Mouse (Mus musculus) induced T-regulatory cell, adult 2 months (primary cell): Measurements from ENCODE around the gene Fam89b.

Experiments used
- DNase-seq: peaks from one replicate; pipeline ENCODE4 v3.0.0-alpha.2; 2012; ENCODE audit warnings: low read depth

Gene Fam89b

DNA sequence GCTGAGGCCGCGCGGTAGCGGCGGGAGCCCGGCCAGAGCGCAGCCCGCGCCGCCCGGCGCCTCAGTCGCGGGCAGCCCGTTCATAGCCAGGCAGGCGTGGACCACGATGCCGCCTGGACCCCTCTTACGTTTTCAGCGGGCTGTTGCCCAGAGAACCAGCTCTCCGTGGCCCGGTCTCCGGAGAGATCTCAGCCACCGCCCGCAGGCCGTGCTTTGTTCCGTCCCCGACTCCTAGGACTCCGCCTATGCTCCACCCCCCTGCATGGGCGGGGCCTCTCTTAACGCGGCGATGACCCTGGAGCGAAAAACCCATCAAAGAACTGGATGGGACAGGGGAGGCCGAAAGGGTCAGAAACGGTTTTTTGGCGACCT, at the start of gene Fam89b:
Gene Fam89b (minus strand): TSS at position 210 of the 372 bp plus-strand sequence.
- peak; percentile 93 for DNase-seq

DNA sequence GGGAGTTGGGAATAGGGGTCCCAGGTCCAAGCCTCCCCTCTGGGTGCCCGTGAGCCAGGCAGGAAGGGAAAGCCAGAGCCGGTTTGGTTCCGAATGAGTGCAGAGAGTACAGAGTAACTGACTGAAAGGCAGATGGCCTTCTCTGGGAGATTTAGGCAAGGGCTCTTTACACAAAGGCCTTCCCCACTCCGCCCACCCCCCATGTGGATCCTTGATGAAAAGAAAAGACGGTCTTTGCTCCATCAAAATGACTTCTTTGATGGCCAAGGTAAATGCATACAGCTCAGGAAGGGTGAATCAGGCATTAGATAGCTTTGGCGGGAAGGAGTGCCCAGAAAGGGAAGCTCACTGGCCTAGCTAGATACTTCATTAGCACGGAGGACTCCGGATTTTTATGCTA, 48.9 kb upstream of the Fam89b start:
- no peak for DNase-seq

DNA sequence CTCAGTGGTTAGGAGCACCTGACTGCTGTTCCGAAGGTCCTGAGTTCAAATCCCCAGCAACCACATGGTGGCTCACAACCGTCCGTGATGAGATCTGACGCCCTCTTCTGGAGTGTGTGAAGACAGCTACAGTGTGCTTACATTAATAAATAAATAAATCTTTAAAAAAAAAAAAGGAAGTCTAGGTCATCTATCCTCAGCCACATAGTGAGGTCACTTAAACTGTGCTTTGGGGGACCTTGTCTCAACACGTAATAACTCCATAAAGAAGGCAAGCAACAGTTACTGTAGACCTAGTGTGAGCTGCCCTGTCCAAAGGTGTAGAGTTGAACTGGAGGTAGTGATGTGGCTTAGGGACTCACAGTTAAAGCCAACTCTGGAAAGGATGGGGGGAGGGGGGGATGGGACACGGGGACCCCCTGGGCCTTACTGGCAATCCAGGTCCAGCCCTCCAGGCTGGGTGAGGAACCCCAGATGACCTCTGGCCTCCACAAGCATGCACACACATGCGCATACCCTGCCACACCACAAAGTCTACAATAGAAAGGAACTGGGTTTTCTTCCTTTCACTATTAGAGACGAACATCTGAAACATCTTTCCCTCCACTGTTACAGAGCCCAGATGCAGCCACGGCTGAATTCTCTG, 48.1 kb upstream of the Fam89b start:
- no peak for DNase-seq

DNA sequence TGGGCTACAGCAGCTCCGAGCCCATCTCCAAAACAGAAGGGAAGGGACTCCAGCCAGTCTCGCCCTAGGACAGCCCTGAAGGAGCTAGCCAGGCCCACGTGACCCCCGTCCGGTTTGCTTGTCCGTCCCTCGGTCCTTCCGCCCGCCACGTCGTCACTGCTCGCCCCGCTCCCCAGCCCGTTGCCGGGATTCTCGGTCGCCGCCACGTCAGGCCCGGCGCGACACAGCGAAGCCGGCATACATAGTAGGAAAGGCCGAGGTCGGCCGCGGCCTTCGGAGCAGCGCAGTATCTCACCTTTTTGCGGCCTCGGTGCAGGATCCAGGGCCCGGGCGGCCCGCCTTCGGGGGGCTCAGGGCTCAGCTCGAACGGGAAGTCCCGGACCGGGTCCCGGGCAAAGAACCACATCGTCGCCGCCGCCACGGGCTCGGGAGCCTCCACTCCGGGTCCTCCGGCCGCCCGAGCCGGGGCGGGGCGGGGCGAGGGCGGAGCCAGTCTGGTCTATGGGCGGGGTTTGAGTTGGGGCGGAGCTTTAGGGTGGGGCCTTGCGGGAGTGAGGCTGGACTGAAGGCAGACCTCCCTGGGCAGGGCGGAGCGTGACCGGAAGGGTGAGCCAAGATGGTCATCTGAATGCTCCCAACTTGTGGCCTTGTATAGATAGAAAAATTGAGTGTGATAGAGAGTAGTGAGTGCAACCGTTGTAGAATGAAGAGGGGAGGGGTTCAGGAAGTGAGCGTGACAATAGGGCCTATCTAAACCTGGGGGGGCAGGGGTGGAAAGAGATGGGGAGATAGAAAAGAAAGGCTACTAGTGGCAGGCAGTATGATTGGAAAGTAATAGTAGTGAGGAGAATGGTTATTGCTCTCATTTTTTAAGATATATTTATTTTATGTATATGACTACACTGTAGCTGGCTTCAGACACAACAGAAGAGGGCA, 41.7 kb upstream of the Fam89b start, which contains the start of gene Scyl1:
Gene Scyl1 (minus strand): TSS at position 495 of the 936 bp plus-strand sequence.
- DNase-seq = peak; percentile 93

DNA sequence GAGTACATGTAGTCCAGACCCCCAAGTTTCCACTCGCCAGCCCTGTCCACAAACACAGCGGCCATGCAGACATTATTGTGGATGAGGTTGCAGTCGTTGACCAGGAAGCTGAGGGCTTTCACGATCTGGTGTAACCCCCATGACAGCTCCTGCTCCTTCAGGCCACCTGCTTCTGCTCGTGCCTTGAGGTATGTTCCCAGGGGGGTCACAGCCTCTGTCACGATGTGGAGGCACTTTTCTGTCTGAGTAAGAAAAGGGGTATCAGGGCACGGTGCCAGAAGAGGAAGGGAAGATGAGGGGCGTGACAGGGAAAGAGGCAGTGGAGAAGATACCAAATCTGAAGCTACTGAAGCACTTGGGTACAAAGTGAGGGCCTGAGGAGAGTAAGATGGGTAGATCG, 40.9 kb upstream of the Fam89b start:
- no peak for DNase-seq

DNA sequence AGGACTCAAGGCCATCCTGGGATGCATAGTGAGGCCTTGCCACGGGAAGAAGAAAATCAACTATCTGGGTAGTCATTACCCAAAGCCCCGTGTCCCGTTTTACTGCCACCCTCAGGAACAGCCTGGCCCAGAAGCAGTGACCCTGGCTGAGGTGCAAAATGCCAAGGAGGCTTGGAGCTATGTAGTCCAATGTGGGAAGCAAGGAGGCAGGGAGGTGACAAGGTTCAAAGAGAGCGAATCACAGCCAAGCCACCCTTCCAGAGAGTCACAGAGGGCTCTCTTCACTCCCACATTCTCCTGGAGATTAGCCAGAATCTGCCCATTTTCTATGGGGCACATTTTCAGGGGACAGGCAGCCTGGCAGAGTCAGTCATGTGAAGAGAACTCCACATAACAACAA, 37.8 kb upstream of the Fam89b start:
- DNase-seq = no peak

DNA sequence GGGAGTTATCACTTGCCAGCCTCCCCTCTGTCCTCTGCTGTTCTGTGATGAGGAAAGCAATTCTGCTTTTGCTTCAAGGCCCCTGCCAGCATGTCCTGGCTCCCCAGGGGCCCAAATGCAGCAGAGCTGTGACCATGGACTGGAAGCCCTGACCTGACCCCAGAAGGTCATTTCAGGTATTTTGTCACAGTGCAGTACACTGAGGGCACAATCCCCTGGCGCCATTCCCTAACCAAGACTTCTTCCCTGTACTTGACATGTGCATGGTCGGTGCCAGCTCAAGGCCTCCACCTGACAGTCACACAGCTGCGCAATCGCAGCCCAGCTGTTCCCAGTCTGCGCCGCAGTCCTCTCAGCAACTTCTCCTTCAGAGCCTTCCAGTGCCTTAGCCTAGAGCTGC, 33.7 kb upstream of the Fam89b start:
- no peak for DNase-seq

DNA sequence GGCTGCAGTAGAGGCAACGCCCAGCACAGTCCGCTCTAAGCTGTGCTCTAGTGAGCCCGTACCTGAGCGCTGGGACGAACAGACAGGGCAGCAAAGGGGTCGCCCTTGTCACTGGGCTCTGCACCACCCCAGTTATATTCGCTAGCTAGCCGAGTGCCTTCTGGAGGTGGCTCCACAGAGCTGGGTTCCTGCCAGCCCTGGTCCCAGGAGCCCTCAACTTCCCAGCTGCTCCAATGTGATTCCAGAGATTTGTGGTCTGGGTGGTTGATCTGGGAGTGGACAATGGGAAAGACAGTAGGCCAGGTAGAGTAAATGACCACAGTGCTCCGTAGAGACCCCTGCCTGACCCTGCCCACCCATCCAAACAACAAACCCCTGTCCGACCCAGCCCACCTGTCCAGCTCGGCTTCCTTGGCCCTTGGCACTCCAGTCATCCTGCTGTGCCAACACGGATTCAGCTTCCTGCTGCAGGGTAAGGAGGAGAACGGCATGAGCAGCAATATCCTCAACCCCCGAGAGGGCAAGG, 29.5 kb upstream of the Fam89b start:
- no peak for DNase-seq

DNA sequence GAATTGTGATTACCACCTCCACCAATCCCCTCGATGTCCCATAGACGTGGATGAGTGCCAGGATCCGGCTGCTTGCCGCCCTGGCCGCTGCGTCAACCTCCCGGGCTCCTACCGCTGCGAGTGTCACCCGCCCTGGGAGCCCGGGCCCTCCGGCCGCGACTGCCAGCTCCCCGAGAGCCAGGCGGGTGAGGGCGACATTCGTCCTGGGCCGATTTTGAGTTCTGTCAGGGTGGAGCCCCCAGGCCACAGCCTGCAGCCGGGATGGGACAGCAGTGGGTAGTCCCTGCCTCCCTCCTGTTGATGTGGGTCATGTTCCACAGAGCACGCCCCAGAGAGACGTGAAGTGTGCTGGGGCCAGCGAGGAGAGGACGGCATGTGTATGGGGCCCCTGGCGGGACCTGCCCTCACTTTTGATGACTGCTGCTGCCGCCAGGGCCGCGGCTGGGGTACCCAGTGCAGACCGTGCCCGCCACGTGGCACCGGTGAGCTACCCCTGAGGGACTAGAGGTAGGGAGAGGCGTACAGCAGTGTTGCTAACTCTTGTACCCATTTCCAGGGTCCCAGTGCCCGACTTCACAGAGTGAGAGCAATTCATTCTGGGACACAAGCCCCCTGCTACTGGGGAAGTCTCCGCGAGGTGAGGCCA, 27.7 kb upstream of the Fam89b start:
- no peak for DNase-seq

DNA sequence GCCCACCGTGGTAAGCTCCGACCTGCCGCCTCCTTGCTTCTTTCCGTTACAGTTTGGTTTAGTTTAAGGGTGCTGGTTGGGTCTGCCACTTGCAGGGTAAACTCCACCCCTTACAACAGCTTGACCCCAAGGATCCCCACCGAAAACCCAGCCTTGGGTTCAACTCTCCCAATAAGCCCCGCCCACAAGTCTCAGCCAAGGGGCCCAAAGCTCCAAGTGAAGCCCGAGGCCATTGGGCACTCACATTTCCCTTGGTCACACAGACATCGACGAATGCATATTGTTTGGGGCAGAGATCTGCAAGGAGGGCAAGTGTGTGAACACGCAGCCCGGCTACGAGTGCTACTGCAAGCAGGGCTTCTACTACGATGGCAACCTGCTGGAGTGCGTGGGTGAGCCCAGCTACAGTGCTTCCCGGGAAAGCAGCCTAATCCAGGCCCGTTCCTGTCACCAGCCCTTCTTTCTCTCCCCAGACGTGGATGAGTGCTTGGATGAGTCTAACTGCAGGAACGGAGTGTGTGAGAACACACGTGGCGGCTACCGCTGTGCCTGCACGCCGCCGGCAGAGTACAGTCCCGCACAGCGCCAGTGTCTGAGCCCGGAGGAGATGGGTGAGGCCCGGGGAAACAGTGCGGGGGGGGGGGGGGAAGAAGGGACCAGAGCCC, 27.0 kb upstream of the Fam89b start:
- no peak for DNase-seq

DNA sequence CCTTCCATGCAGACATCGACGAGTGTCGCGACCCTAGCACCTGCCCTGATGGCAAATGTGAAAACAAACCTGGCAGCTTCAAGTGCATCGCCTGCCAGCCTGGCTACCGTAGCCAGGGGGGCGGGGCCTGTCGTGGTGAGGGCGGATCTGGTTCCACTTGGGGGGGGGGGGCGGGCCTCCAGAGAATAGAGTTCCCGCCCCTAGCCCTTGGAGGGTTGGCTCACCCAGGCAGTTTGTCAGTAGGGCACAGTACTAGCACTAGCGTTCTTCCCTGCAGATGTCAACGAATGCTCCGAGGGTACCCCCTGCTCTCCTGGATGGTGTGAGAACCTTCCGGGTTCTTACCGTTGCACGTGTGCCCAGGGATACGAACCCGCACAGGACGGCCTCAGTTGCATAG, 22.3 kb upstream of the Fam89b start:
- DNase-seq = peak; percentile 47

DNA sequence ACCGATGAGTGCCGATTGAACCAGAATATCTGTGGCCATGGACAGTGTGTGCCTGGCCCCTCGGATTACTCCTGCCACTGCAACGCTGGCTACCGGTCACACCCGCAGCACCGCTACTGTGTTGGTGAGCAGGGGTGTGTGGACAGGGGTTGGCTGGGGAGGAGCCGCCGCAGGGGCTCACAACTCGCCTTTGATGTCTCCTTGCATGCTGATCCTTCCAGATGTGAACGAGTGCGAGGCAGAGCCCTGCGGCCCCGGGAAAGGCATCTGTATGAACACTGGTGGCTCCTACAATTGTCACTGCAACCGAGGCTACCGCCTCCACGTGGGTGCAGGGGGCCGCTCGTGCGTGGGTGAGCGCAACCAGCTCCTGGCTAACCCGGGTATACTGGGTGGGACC, 21.5 kb upstream of the Fam89b start:
- no peak for DNase-seq

DNA sequence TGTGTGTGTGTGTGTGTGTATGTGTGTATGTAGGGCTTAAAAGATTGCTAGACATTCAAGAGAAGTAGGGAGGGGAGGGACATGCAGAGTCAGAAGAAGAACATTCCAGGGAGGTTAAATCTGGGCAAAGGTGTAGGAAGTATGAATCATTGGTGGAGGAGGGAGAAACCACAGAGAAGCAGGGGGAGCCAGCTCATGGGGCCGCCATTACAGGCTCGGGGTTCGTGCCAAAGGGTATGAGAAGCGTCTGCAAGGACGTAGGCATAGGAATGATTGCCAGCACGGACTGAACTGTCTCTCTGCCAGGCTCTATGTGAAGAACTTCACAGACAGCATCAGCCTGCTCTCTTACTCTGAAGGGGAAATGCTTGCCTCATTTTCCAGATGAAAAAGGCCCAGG, 20.0 kb upstream of the Fam89b start:
- no peak for DNase-seq

DNA sequence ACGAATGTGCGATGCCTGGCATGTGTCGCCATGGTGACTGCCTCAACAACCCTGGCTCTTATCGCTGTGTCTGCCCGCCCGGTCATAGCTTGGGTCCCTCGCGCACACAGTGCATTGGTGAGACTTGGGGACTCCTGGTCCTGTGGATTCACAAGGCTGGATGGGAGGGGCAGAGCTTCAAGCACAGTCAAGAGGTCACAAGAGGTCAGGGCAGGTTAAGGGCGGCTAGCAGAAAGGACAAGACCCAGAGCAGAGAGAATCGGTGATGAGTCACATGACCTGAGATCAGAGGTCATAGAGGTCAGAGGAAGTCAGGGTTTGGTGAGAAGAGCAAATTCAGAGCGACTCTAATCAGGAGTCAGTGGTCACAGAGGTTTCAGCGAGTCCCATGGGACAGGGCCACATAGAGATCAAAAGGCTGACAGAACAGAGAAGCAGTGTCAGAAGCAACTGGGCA, 17.5 kb upstream of the Fam89b start:
- DNase-seq = peak; percentile 43

DNA sequence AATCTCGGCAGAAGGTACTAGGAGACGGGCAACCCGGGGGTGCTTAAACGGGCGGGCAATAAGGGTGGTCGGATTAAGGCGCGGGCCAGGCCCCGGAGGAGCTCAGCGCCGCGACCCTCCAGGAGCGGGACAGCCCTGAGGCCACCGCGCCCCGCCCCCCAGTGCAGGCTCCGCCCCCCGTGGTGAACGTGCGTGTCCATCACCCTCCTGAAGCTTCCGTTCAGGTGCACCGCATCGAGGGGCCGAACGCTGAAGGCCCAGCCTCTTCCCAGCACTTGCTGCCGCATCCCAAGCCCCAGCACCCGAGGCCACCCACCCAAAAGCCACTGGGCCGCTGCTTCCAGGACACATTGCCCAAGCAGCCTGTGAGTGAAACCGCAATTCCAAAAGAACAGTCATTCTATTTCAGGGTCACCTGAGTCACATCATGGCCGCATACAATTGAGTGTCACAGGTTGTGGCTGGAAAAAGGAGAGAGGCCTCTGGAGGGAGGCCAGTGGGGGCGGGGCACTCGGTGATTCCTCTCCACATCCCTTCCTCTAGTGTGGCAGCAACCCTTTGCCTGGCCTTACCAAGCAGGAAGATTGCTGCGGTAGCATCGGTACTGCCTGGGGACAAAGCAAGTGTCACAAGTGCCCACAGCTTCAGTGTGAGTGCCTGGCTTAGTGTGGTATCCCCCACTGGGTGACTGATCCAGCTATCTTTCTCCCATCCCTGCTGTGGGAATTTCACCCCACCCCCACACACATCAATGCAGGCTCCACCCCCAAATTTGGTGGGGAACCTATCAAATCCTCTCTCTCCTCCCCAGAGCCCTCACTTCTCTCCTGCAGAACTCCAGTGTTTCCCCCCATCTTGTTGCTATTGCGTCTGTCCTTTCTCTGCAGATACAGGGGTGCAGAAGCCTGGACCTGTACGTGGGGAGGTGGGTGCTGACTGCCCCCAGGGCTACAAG, 16.6 kb upstream of the Fam89b start:
- no peak for DNase-seq

DNA sequence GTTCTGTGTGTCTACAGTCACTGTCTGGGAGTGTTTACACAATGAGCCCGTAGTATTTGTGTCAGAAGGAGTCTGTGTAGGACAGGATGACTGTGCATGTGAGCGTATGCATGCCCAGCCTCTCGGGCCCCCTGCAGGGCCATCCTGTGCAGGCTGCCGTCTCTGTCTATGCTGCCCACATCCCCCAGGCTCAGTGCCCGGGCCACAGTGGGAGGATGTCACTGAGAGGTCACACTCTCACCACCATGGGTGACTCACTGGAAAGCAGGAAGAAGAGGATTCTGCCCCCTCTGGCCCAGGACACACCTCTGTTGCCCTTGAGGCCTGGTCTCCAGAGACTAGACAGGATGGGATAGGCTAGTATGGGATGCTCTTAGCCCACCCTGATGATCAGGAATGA, 14.1 kb upstream of the Fam89b start:
- DNase-seq = peak; percentile 34

DNA sequence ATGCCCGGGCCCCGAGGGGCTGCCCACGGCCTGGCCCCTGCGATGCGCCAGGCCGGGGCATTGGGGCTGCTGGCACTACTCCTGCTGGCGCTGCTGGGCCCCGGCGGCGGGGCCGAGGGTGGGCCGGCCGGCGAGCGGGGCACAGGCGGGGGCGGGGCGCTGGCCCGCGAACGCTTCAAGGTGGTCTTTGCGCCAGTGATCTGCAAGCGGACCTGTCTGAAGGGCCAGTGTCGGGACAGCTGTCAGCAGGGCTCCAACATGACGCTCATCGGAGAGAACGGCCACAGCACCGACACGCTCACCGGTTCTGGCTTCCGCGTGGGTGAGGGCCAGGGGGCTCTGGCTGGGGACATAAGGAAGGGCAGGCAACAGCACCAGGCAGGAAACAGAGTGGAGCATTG, 12.8 kb upstream of the Fam89b start:
- no peak for DNase-seq

DNA sequence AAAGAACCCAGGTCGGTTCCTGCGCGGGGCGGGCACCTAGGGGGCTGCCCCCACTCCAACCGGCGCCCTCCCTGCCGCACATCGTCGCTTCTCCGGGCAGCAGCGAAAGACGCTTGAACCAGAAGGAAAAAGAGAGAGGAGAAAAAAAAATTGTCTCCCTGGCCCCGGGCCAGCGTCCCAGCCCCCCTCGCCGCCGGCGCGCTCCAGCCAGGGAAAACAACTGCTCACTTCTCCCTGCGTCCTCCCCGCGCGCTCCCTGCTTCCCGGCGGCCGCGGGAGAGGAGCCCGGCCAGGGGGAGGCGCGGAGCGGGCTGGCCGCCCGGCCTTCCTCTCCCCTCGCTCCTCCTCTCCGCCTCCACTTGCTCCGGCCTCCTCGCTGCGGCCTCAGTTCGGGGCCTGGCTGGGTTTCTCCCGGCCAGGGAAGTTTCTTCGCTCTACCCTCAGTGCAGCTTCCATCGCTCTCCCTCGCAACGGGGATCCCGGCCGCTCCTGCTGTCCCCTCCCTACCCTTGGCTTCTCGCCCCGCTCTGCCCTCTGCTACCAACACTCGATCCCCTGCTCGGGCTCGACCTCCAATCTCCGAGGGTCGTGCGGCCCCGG, 12.3 kb upstream of the Fam89b start:
- no peak for DNase-seq

DNA sequence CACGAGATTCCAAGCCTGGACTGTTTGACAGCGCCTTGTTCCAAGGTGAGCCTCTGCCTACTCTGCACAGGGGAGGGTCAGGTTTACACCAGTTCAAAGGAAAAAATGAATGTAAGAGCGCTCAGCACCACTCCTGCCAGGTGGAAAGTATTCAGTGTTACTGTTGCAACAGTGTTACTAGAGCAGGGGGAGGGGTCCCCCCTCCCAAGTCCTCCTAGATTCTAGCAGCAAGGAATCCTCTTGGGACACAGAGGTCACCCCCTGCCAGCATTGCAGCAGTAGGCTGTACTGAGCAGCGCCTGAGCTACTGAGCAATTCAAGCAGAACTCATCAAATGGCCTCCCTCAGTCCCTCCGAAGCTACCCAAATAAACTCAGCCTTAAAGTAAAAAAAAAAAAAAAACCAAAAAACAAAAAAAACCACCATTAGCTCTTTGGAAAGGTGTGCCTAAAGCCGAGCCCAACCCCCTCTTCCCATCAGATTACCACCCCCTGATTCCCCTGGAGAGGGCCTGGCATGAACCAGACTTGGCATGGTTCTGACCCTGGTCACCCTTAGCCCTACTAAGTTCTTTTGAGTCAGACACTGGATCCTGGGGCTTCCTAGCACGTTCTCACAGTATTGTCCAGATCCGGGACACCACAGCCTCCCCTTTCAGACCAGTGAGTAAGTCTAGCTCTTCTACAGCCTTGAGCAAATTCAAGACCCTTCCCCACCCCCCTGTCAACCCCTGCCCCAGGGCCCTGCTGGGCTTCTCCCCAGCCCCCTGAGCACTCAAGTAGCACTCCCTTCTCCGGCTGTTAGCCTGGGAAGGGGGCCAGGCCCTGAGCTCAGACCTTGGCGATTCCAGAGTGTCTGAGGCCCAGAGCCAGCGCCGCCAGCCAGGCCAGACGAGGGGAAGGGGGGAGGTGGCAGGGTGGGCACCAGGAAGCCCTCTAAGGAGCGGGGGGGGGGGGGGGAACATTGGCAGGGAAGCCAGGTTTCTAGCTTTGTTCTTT, 11.2 kb upstream of the Fam89b start, which contains the start of gene Ltbp3:
Gene Ltbp3 (plus strand): TSS at position 585 of the 998 bp plus-strand sequence.
- no peak for DNase-seq
